Mouse (Mus musculus): Measurements from ENCODE around the gene Apol7e. TPM values are rescaled to one million over a fixed set of nuclear protein-coding genes. Genes with fewer than 3 reads are reported as not detected.
"Not testable (repeated sequence)": the region's sequence is repeated elsewhere in the genome, so short reads cannot be mapped to it uniquely, and the experiment has no call there.

The Apol7e gene
- polyA plus RNA-seq, 1 experiment = not detected

DNA sequence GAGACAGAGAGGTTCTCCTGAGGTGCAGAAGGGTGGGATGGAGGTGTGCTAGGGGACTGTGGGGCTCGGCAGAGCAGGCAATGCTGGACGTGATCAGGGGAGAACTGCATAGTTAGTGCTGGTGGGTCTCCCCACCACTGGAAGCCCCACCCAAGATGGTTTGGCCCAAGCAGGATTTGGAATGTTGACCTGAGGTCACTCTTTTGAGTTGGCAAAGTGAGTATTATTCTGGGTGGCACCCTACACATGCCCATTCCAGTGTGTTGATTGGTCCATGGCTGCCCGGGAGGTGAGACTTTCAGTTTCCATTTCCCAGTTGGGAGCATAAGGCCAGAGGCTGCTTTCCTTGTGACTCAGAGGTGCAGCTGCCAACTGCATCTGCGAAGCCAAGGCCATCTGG lies 30.1 kb downstream of the Apol7e start, which contains the start of gene Apol9b:
TSS of gene Apol9b (plus strand) at position 301 of the 400 bp plus-strand sequence.
- not testable (repeated sequence) for H3K4me1 ChIP-seq; H3K36me3 ChIP-seq (replicated peaks; ENCODE audit: low read length); H3K9me3 ChIP-seq; H3K27me3 ChIP-seq (replicated peaks); H3K4me3 ChIP-seq (replicated peaks)

DNA sequence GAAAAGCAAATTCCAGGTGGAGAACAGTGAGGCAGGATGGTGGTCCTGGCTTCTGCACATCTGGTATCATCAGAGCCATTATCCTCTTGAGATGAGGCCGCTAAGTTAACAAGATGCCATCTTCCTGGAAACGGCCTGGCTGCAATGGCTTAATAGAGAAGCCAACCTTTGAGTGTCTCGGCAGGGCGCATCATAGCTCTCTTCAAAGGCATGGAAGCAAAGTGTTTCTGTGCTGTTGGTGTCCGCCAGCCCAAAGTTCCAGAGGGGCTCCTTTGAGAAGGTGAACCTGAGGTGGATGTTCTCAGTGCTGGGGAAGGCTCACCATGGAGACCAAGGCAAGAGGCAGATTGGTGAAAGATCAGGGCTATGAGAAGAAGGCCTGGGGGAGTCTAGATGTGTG lies 32.9 kb downstream of the Apol7e start:
- TF ChIP-seq GATA1 (IDR thresholded peaks at IDR 0.05; ENCODE audit: borderline replicate concordance, low read length) (no peak), FLI1 (IDR thresholded peaks at IDR 0.05; ENCODE audit: low read length) (no peak)
- Histone ChIP-seq H3K4me1 (no peaks in the 10 kb centered on the region), H3K36me3 (replicated peaks; ENCODE audit: low read length) (no peaks in the 10 kb centered on the region), H3K4me3 (replicated peaks) (no peak overlapping the region), H3K9me3 (no peaks in the 10 kb centered on the region), H3K27me3 (replicated peaks) (peaks cover 6% of the 10 kb centered on the region)

DNA sequence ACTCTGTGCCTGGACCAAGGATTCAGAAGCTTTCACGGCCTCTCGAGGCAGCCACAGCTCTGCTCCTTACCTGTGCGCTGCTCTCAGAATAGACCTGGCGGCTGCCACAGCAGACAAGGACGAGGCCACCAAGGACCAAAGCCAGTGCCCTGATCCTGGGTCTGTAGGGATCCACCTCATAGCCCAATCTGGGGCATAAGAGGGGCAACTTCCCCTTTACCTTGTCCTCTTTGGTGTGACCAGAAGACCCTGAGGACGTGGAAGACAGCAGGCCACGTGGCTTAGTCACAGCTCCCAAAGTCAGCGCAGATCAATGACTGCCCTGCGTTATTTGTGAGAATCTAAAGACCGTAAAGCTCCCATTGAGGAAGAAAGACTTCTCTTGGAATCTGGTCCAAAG lies 34.2 kb downstream of the Apol7e start:
- not testable (repeated sequence) for H3K4me1 ChIP-seq; H3K4me3 ChIP-seq (replicated peaks); H3K36me3 ChIP-seq (replicated peaks; ENCODE audit: low read length); H3K27me3 ChIP-seq (replicated peaks); H3K9me3 ChIP-seq

DNA sequence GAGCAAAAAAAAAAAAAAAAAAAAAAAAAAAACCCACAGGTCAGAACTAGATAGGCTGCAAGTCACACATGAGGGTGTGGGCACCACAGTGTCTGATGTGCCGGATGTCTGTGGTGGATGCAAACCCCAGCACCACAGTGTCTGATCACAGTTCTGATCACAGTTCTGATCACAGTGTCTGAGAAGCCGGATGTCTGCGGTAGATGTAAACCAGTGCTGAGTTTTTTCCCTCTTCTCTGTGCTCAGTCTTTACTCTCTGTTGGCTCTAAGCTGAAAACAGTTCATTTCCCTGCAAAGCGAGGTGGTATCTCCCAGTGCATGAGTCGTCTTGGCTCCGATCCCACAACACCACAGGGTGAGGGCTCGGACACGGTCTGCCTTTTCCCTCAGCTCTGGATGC lies 34.7 kb downstream of the Apol7e start:
- H3K36me3 ChIP-seq (replicated peaks; ENCODE audit: low read length); H3K9me3 ChIP-seq; H3K4me1 ChIP-seq; H3K4me3 ChIP-seq (replicated peaks); H3K27me3 ChIP-seq (replicated peaks): not testable (repeated sequence)

DNA sequence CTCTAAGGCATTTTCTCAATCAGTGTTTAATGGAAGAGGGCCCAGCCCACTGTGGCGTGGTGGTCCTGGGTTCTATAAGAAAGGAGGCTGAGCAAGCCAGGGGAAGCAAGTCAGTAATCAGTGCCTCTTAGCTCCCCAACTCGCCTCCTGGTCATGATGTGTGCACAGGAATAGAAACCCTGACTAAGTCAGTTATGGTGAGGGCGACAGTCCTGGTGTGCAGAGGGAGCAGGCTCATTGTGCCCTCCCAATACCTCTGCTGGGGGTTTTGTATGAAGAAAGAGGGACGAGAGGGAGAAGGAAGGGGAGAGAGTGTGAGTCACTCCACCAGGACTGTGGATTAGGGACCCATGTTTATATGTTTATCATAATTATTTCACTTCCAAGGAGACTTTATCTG lies 35.2 kb downstream of the Apol7e start:
- not testable (repeated sequence) for H3K9me3 ChIP-seq; H3K36me3 ChIP-seq (replicated peaks; ENCODE audit: low read length); H3K4me3 ChIP-seq (replicated peaks); H3K27me3 ChIP-seq (replicated peaks); H3K4me1 ChIP-seq

DNA sequence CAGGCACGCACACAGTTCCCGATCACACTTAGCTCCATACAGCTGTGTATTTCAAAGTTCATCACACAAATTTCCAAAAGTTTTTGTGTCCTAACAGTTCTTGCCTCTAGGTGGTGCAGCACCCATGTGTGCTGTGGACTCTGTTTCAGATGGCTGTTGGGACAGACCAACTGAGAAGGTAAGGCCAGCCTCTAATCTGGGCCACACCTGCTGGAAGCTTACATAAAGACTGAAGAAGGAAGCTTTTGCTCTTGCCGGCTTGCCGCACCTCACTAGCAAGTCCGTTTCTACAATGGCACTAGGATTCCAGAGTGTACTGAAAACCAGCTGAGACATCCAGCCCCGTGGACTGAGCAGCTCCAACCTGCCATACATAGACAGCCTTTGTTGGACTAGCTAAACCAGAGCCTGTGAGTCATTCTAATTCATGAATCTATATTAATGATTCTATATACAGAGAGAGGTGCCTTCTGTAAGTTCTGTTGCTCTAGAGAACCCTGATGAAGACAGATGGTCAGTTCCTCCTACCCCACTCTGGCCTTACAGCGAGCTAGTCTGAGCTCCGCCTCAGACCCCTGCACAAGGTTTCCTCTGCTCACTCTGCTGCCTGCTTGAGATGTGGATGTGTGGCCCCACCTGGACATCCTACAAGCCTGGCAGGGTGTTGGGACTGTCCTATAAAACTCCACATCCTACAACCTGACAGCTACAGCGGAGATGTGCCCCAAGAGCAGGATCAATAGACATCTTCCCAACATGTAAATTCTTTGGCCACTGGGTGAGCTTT lies 42.0 kb downstream of the Apol7e start:
- no peak for TF ChIP-seq GATA1 (IDR thresholded peaks at IDR 0.05; ENCODE audit: borderline replicate concordance, low read length)
- H3K27me3 ChIP-seq (replicated peaks) = peaks cover 10% of the 10 kb centered on the region
- no peak overlapping the region for H3K4me3 ChIP-seq (replicated peaks)
- H3K4me1 ChIP-seq = no peaks in the 10 kb centered on the region
- peaks cover 4% of the 10 kb centered on the region; the same call in 1 of the 2 replicates for H3K9me3 ChIP-seq
- no peaks in the 10 kb centered on the region for H3K36me3 ChIP-seq (replicated peaks; ENCODE audit: low read length)

DNA sequence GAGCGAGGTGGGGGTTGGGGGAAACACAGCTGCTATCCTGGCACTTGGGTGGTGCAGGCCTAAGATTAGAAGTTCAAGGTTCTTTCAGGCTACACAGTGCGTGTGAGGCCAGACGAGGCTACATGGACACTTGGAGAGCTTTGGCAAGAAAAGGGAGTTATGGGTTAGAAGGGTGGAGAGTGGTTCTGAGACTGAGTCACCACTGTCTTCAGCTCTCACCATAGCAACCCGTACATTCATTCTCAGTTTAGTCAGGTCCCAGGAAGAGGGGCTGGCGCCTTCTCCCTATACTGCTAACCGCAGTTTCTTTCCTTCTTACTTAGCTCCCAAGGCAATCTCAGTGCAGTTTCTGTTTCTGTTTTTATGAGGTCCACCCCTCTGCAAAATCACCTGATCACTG lies 42.9 kb downstream of the Apol7e start:
- H3K27me3 ChIP-seq (replicated peaks) = peaks cover 16% of the 10 kb centered on the region
- not testable (repeated sequence) for H3K36me3 ChIP-seq (replicated peaks; ENCODE audit: low read length); H3K4me3 ChIP-seq (replicated peaks)

DNA sequence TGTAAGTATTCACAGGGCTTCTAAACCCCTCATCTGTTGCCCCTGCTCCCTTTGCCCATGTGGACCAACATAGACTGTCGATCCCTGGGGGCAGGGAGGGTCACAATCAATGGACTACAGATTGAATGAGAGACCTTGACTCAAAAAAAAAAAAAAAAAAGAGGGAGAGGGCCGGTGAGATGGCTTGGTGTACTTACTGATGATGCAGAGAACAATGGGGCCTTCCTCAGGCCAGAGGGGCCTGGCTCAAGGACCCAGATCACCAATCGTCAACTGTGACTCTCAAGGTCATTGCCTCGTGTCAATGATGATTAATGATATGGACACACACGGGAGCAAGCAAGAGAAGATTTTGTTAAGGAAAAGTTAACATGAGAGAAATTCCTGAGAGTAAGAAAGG lies 46.0 kb downstream of the Apol7e start:
- Histone ChIP-seq H3K36me3 (replicated peaks; ENCODE audit: low read length) (peaks cover 19% of the 10 kb centered on the region), H3K9me3 (peaks cover 16% of the 10 kb centered on the region), H3K4me1 (0 out of 2 replicates have a peak, but pooled peaks cover 3% of the 10 kb centered on the region), H3K4me3 (replicated peaks) (no peak overlapping the region), H3K27me3 (replicated peaks) (peaks cover 29% of the 10 kb centered on the region)
- no peak for TF ChIP-seq FLI1 (IDR thresholded peaks at IDR 0.05; ENCODE audit: low read length)
- no peak for TF ChIP-seq GATA1 (IDR thresholded peaks at IDR 0.05; ENCODE audit: borderline replicate concordance, low read length)

More for the DNA sequence above, 42.9 kb downstream of the Apol7e start:
- not testable (repeated sequence) for H3K4me1 ChIP-seq, H3K9me3 ChIP-seq

DNA sequence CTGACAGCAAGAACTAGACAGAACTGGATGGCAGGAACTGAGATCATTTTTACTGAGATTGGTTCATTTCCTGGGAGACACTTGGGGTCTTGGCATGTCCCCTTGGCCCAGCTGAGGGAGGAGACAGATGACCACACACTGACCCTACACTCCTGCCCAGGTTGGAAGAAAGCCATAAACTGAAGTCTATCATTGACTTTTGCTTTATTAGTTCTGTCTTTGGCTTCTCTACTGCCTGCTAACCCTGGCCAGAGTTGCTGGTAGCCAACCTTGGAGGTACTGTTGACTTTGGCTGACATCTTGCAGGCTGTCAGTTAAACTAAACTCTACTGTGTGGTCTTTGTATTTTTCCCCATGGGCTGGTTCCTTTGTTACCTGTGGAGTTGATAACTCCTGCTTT lies 46.4 kb downstream of the Apol7e start:
- H3K27me3 ChIP-seq (replicated peaks) = peaks cover 32% of the 10 kb centered on the region
- 0 out of 2 replicates have a peak, but pooled peaks cover 3% of the 10 kb centered on the region for H3K4me1 ChIP-seq
- H3K36me3 ChIP-seq (replicated peaks; ENCODE audit: low read length) = peaks cover 23% of the 10 kb centered on the region
- peaks cover 19% of the 10 kb centered on the region for H3K9me3 ChIP-seq
- no peak for TF ChIP-seq GATA1 (IDR thresholded peaks at IDR 0.05; ENCODE audit: borderline replicate concordance, low read length)
- no peak for TF ChIP-seq FLI1 (IDR thresholded peaks at IDR 0.05; ENCODE audit: low read length)
- H3K4me3 ChIP-seq (replicated peaks) = no peak overlapping the region

DNA sequence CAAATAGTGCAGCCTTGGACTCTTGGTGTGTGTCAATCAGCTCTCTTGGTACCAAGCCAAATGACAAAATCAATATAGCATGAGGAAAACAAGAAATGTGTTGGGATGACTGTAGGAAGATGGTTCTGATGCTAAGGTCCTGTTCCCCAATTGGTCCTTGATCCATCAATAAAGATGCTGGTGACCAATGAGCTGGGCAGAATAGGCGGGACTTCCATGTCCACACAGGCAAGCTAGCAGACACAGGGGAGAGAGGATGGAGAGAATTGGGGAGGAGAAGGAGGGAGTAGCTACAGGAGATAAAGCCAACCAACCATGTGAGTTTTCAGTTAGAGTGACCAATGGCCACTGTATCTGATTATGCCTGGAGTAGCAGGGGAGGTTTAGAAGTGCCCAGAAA lies 47.7 kb downstream of the Apol7e start:
- Histone ChIP-seq H3K4me1 (peaks cover 5% of the 10 kb centered on the region), H3K9me3 (peaks cover 19% of the 10 kb centered on the region), H3K36me3 (replicated peaks; ENCODE audit: low read length) (peaks cover 27% of the 10 kb centered on the region), H3K27me3 (replicated peaks) (peaks cover 32% of the 10 kb centered on the region), H3K4me3 (replicated peaks) (no peak overlapping the region)
- TF ChIP-seq FLI1 (IDR thresholded peaks at IDR 0.05; ENCODE audit: low read length) (no peak), GATA1 (IDR thresholded peaks at IDR 0.05; ENCODE audit: borderline replicate concordance, low read length) (no peak)

DNA sequence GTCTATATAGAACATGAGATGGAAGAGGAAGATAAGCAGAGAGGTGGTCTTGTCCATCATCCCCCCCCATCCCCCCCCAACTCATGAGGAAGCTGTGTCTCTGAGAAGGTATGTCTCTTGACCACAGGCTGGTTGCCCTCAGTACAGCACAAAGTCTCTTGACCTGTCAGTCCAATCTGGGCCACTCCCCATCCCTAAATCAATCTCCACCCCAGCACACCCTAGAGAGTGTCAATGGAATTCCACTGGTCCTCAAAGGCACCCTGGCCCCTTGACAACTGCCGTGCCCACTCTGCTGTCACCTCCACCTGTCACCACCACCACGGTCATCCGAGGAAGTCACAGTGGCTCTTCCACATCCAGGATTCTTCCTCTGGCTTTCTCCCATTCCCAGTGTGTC lies 49.8 kb downstream of the Apol7e start:
- Histone ChIP-seq H3K4me1 (peaks cover 16% of the 10 kb centered on the region), H3K9me3 (peaks cover 15% of the 10 kb centered on the region), H3K27me3 (replicated peaks) (peaks cover 38% of the 10 kb centered on the region), H3K4me3 (replicated peaks) (no peak overlapping the region), H3K36me3 (replicated peaks; ENCODE audit: low read length) (peaks cover 27% of the 10 kb centered on the region)
- TF ChIP-seq FLI1 (IDR thresholded peaks at IDR 0.05; ENCODE audit: low read length) (no peak), GATA1 (IDR thresholded peaks at IDR 0.05; ENCODE audit: borderline replicate concordance, low read length) (no peak)
